Mouse (Mus musculus): ENCODE measurements around the gene Galnt12. TPM values are rescaled to one million over a fixed set of nuclear protein-coding genes. Genes with fewer than 3 reads are reported as not detected.
"Not testable (repeated sequence)": the region's sequence is repeated elsewhere in the genome, so short reads cannot be mapped to it uniquely, and the experiment has no call there.

Galnt12 gene
- total RNA-seq (2021), result 0.67 and 1.4 TPM in 2 replicates
- long read RNA-seq, result 0 reads

DNA sequence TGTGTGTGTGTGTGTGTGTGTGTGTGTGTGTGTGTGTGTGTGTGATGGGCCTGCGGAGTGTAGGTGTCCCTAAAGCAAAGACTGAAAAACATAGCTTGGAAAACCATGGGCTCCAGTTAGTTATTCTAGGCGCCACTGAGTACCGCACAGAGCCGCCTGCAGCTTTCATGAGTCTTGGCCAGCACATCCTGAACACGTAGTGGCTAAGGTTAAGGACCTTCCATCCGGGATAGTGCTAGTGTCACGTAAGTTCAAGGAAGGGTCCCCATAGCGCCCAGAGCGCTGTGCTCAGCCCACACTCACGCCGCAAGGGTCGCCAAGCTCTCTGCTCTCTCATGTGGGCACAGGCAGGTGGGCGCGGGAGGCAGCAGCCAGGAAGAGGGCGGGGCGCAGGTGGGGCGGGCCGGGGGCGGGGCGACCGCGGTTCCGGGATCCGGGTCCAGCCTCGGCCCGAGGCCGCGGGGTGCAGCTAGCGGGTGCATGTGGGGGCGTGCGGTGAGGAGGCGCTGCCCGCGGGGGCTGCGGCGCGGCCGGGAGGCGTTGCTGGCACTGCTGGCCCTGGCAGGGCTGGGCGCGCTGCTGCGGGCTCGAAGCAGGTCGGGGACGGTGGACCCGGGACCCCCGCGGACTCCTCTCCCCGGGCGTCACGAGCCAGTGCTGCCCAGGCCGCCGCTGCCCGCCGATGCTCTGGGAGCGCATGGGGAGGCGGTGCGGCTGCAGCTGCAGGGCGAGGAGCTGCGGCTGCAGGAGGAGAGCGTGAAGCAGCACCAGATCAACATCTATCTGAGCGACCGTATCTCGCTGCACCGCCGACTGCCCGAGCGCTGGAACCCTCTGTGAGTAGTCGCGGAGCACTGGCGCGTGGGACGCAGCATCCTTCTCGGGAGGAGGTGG, at the start of gene Galnt12:
Gene Galnt12, plus strand, starts transcription at position 417 of the 894 bp plus-strand sequence.
- peak; percentile 23 for DNase-seq

DNA sequence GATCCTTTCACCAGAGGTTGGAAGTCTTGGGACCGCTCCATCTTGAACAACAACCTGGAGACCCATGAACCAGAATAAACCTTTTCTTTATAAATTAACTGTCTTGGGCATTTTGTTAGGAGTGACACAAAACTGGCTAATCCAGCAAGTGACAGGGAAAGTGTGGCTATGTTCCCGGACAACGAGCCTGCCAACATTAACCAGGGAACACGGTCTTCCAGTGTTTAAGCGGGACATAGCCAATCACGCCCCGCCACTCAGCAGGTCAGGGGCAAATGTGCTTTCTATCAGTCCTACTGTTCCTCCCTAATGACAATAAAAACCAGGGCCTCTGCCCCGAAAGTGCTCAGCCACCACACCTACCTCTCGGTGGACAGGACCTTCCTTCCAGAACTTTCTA, 47.8 kb upstream of the Galnt12 start:
- DNase-seq, result no peak

DNA sequence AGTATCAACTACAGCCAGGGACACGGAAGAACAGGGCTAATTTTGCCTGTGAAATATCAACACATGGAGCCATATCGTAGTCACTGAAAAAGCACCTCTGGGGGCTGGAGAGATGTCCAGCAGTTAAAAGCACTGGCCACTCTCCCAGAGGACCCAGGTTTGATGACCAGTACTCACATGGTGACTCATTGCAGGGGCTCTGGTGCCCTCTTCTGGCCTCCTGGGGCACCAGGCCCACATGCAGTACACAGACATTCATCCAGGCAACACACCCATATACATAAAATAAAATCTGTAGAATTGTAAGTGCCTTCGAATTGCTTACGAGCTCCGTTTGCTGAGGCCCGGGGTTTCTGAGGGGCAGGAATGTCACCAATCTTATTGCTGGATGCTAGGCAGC, 44.7 kb upstream of the Galnt12 start:
- DNase-seq, result no peak

DNA sequence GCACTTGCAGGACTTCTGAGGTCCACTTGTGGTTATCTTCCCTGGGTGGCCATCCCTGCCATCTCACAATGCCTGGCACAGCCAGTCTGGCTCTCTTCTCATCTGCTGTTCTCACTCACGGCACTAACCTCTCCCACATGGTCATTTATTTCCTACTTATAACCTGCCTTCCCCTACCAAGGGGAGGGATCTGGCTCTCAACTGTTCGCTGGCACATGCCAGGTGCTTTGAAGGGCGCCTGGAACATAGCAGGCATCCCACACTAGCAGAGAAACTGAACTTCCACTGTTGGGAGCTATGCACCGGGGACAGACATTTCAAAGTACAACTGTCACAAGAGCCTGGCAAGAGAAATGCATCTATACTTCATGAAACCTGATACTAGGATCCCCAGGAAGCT, 43.9 kb upstream of the Galnt12 start:
- DNase-seq, result no peak

DNA sequence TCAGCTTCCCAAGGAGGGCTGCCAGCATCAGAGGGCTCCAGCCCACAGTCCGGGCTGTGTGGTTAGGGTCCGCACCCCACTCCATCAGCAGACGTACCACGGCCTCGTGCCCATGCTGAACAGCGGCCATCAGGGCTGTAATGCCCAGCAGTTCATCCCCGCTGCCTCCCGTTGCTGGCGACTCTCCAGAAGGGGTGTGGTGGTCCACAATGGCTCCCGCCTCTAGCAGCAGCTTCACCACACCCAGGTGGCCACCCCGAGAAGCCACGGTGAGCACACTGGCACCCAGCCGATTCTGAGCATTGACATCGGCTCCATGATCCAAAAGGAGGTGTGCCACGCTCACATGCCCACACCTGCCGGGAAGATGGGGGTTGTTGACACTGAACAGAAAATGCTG, 42.5 kb upstream of the Galnt12 start:
- DNase-seq, result no peak

DNA sequence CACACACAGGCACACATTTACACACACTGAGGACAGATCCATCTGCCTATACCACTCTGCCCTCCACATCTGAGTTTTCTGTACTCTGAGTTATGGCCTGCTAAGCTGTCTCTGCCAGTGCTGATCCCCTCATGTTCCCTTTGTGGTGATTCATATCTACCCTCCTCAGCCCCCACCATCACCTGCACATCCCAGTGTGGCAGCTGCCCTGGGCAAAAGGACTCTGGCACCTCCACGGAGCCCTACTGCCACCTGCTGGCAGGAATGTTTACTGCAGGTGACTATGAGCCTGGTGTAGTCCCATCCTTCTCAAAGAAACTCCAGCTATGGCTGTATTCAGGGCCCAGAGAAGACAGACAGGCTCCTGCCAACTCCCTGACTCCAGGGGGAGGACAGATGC, 41.5 kb upstream of the Galnt12 start:
- peak; percentile 89 for DNase-seq

DNA sequence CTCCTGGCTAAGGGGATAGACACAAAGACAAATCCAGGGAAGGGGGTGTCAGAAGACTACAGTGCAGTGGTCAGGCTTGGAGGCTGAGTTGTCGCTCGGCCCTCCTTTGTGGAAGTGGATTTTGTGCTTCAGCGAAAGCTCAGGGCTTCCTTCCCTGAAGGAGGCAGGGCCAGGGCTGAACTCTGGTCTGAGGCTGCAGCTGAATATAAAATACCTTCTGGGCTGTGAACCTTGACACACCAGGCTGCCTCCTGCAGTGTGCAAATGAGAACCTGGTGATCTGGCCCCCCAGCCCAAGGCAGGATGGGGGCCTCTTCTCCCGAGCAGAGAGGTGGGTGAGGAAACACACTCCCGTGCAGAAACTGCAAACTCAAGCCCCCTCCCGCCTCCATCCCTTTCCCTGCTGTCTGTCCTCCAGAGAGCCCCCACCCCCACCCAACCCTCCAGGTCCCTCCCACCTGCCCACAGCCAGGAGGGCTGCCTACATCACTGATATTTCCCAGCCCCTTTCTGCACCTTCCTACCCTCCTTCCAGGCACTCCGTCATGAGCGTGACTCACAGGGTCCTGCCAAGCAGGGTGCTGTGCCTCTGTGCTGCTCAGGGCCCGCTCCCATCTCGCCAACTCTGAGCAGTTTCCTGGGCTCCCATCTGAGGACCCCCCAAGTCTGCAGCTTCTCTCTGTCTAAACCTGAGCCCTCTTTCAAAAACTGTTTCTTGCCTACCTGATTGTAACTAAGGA, 40.9 kb upstream of the Galnt12 start:
- DNase-seq, result no peak

DNA sequence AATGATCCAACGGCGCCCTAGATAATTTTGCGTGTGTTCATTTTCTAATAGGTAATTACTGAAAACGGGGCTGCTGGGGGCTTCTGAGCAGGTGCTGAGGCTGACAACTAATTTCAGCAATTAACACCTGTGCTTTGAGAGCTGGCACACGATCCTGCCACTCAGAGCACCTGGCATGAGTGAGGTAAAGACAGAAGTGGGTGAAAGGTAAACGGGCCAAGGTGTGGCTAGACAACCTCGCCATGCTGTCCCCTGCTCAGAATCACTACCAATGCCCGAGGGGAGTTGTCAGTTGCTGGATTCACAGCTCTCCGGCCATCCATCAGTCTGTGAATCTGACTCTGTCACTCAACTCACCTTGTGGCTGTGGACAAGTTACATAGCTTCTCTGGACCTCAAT, 39.8 kb upstream of the Galnt12 start:
- DNase-seq, result no peak

DNA sequence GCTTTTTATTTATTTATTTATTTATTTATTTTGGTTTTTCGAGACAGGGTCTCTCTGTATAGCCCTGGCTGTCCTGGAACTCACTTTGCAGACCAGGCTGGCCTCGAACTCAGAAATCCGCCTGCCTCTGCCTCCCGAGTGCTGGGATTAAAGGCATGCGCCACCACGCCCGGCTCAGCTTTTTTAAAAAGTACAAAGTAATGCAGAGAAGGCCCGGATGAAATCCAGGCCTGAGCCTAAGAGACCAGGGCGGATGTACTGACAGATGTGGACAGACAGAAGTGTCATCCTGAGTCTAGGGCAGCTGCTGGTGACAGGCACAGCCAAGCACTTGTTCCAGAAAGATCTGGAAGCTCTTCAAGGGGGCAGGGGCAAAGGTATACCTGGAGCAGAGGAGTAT, 36.5 kb upstream of the Galnt12 start:
- DNase-seq, result not testable (repeated sequence)

DNA sequence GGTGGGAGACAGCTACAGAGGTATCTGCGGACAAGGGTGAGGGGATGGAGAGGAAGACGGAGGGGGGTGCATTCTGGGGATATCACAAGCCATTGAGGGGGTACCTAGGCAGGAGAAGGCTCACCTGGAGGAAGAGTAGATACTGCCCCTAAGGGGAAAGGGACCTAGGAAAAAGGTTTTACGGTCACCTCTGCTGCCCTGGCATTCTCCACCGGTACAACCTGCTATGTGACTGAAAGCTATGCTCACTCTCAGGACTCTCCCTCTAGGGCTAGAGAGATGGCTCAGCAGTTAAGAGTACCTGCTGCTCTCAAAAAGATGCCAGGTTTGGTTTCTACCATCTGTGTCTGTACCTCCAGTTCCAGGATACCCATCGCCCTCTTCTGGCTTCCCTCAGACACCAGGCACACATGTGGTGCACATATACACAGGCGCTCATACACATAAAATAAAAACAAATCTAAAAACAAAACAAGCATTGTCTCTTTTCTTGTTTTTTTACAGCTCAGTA, 36.1 kb upstream of the Galnt12 start:
- no peak for DNase-seq

DNA sequence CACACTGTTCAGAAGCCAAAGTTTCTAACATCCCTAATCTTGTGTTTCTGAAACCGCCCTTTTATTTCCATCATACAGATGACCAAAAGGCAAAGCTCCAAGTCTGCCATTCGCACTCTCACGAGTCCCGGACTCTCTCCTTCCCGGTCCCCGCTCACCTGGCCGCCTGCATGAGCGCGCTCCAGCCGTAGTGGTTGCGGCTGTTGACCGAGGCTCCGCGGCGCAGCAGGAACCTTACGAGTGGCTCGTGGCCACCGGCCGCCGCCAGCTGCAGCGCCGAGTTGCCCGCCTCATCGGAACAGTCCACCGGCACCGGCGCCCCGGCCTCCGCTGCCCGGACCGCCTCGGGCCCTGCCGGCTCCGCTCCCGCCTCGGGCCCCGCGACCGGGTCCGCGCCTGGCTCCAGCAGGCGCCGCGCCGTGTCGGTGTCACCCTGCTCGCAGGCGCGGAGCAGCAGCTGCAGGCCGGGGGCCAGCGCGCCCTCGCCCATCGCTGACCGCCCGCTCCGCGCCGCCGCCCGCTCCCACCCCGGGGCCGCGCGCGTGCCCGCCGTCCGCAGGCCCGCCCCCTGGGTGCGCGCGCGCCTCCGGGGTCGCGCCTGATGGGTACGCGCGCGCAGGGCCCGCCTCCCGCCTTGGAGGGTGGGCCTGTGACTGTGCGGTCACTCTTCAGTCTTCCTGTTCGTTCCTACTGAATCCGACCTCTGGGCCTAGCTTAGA, 34.8 kb upstream of the Galnt12 start, which contains the start of gene Anks6:
Gene Anks6, minus strand, starts transcription at position 637 of the 719 bp plus-strand sequence.
- peak; percentile 82 for DNase-seq

DNA sequence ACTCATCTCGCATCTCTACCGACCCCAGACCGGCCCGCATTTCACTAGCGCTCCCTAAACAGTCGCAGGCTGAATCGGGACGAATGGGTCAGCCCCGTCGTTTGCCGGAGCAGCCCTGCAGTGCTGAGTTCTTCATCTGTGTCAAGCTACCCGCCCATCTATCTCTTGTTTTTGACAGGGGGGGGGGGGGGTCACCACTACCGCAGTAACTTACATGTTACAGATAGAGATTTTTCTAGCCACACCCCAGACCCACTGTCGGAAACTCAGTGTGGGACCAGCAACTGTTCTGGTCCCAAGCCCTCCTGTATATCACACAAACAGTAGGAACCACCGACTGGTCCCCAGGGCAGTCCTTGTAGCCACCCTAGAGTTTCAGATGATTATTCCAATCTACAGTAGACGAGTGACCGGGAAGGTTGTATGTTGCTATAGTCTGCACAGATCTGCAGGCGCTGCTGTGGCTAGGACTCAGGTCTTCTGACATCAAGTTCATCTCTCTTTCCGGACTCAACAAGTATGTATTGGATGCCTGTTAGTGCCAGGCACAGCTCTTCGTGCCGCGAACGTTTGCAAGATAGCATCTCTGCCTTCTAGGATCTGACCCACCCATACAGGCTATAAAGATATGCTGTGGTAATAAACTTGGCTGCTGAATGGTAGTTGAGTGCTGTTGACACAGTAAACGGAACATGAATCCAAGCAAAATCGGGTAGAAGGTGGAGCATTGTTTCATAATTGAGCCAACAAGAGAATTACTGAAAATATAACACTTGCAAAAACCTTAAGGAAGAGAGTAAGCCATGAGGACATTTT, 34.0 kb upstream of the Galnt12 start:
- no peak for DNase-seq

DNA sequence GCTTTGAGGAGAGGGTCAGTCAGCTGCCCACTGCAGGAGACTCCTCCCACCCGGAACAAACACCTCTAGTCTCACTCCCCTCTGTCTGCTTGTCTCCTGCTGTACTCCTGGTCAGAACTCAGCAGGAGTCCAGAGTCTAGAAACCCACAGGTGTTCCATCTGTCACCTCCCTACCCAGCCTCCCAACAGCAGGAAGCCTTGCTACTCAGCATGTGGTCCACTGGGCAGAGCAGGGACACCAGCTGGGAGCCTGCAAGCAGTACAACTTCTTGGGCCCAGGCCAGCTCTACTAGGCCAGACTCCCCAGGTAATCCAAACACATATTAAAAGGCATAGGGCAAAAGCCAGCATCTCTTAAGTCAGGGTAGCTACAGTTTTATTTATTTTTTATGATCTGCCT, 30.8 kb upstream of the Galnt12 start:
- no peak for DNase-seq

DNA sequence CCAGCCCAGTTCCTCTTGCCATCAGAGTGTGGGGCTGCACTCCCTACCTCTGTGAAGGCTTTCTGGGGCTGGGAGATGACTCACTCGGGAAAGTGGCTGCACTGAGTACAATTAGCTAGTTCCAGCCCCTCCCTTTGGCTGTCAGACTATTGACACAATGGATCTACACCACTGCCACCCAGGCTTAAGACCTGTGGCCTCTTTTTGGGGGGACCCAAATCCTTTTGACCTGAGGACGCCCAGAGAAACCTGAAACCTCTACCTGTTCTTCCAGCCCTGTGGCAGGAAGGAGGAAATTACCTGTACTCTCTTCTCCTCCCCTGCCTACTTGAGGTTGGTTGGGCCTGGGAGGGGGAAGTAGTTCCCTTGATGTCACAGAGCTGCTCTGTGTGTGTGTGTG, 16.7 kb upstream of the Galnt12 start:
- DNase-seq, result no peak

DNA sequence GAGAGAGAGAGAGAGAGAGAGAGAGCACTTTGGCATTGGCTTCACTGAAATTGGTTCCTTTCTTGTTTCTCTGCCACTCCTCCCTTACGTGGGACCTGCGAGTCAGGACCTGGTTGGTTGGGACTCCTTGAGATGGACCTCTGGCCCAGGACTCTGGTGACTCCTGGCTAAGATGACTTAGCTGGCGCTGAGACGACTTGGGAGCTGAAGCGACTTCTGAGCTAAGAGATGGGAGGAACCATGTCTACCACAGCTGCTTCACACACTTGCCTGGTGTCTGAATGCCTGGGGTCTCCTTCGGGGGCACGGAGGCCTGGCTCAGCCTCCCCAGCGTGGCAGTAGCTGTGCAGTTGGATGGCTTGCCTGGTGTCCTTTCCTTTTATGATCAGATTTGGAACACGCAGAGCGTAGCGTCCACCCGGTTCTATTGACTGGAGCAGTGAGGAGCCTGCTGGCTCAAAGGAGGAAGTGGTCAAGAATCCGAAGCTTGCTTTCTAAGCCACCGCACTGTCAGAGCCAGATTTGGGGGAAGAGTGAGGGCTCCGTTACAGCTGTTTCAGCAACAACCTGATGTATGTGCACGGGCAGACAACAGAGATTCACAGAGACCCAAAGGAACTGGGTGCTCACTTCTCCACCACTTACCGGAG, 11.6 kb upstream of the Galnt12 start:
- no peak for DNase-seq

DNA sequence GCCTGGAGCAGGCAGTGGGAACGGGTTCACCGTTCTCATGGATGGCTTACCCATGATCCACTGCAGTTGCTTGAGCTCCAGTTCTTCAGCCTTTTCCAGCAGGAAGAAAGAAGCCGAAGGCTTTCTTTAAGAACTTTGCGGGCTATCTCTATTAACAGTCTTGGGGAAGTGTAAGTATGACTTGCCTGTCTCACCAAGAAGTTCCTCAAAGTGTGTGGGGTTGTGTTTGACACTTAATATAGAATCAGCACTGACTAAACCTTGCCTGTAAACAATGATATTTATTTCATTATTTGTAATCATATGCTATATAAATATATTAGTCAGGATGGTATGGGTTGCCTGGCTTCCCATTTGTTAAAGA, 11.1 kb upstream of the Galnt12 start:
- DNase-seq, result no peak

DNA sequence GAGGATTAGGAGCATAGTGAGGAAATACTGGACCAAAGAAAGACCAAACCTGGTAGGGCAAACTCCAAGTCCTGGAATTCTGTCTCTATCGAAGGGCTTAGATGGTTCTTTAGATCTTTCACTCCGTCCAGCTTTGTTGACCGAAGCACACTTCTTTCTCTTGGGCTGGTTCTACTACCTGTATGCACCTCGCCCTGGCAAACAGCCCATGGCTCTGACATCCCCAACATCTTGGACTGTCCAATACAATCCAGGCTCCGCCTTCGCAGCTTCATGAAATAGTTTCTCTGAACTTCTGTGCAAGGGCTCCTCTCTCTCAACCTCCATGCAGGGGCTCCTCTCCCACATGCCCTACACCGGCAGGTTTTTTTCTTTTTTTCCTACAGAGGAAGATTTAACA, 7.9 kb upstream of the Galnt12 start:
- DNase-seq, result no peak

DNA sequence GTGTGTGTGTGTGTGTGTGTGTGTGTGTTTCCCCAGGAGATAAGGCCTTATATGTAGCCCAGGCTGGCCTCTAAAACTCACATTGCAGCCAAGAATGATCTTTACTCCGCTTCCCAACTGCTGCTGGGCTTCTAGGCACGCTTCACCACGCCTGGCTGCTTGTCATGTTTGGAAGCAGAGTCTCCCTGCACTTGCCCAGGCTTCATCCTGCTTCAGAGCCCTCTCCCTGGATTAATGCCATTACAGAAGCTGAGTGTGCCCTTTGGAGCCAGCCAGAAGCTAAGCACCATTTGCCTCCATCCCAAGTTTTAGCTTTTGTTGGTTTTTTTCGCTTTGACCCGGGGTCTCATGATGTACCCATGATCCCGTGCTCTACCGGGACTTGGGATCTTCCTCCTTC, 3.0 kb upstream of the Galnt12 start:
- DNase-seq, result no peak

DNA sequence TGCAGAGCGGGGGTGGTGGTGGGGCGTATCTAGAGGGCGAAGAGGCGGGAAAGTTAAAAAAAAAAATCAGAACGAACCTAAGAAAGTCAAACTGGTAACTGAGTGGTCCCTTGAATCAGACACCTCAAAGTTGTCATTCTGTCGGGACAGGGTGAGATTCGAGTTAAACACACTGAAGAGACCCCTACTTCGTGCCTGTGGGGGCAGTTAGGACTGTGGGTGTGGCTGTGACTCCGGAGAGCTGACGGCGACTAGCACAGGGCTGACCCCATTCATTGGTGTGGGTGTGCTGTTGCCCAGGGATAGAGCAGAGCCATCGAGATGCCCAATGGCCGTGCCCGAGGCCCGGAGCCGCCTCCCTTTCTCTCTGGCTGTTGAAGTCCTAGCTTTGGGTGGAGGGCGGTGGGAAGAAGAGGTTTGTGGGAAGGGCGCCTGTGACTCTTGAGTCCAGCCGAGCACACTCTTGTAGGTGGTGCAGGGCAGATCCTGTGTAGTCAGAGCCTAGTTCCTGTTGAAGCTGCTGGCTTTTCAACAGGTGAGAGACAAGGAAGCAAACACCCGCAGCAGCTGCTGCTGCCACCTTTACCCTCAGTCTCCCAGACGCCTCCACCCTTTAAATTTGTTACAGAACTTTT, 795 bp downstream of the Galnt12 start:
- DNase-seq, result no peak

DNA sequence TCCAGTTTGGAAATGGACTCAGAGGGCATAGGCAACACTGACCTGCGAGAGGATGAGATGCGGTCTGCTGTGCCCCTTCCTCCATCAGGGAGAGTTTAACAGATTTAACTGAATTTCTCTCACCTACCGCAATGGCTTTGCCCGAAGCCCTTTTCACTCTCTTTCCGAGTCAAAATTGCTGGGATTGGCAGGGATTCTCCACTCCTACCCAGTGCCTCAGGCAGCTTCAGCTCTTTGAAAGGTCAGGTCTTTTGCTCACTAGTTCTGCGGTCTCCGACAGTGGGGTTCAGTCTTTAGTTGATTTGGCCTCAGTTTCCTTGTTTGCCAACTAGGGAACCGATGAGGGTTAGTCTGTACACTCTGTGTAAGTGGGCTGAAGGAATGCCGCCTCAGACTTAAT, 1.5 kb downstream of the Galnt12 start:
- DNase-seq, result no peak

DNA sequence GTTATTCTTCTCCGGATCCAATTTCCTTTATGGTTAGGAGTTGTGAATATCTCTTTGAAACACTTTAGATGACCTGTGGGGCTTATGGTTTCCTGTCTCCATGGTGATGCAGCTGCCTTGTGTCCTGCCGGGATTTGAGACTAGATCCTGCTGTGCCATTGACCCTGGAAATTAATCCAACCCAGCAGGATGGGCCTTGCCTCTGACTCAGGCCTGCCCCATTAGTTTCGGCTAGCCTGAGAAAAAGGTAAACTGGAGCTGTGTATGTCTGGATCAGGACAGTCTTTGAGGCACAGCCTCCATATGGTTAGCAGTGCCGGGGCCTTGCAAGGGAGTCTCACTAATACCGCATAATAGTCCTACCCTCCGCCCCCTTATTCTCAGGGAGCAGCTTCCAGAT, 1.9 kb downstream of the Galnt12 start:
- no peak for DNase-seq
